Mouse (Mus musculus): ENCODE measurements around the gene 9430007A20Rik. TPM values are rescaled to one million over a fixed set of nuclear protein-coding genes. Genes with fewer than 3 reads are reported as not detected.
"Not testable (repeated sequence)": the region's sequence is repeated elsewhere in the genome, so short reads cannot be mapped to it uniquely, and the experiment has no call there.

The 9430007A20Rik gene
- not detected in 2 replicates for polyA plus RNA-seq (2015; fragmentation: Nextera tagmentation; extraction: Ambion mirVana)

- ATAC-seq (ENCODE audit: borderline replicate concordance, extremely low read depth, low FRiP score, low TSS enrichment), result no peak
- Histone ChIP-seq H3K9ac (no peak within 1 kb of the TSS), H3K4me3 (no peak within 1 kb of the TSS), H3K36me3 (no peaks in the 10 kb centered on the region), H3K4me2 (no peak within 1 kb of the TSS), H3K27ac (no peak within 1 kb of the TSS), H3K4me1 (no peaks in the 10 kb centered on the region), H3K27me3 (no peaks in the 10 kb centered on the region), H3K9me3 (no peaks in the 10 kb centered on the region)
- WGBS, result 68% methylated on average over 5 of the region's 5 CpGs
Observed at GRCm38 (mm10) chr4:144519522-144519921, at the start of gene 9430007A20Rik. TSS of gene 9430007A20Rik (plus strand) at chr4:144519822.

- no peak for ATAC-seq (ENCODE audit: borderline replicate concordance, extremely low read depth, low FRiP score, low TSS enrichment)
- H3K4me3 ChIP-seq, result no peak overlapping the region
- H3K4me2 ChIP-seq, result no peak overlapping the region
- H3K27ac ChIP-seq, result no peak overlapping the region
- no peaks in the 10 kb centered on the region for H3K36me3 ChIP-seq
- H3K27me3 ChIP-seq, result no peaks in the 10 kb centered on the region
- H3K4me1 ChIP-seq, result no peaks in the 10 kb centered on the region
- no peak overlapping the region for H3K9ac ChIP-seq
- H3K9me3 ChIP-seq, result no peaks in the 10 kb centered on the region
Observed at GRCm38 (mm10) chr4:144493331-144493730, 26.3 kb upstream of the 9430007A20Rik start.

- ATAC-seq (ENCODE audit: borderline replicate concordance, extremely low read depth, low FRiP score, low TSS enrichment), result no peak
- no peak overlapping the region for H3K27ac ChIP-seq
- H3K36me3 ChIP-seq, result no peaks in the 10 kb centered on the region
- H3K27me3 ChIP-seq, result no peaks in the 10 kb centered on the region
- WGBS, result 62% methylated on average over 1 of the region's 1 CpGs
- H3K9ac ChIP-seq, result no peak overlapping the region
- H3K4me2 ChIP-seq, result no peak overlapping the region
- H3K9me3 ChIP-seq, result no peaks in the 10 kb centered on the region
- H3K4me1 ChIP-seq, result no peaks in the 10 kb centered on the region
- no peak overlapping the region for H3K4me3 ChIP-seq
Observed at GRCm38 (mm10) chr4:144506518-144506917, 13.1 kb upstream of the 9430007A20Rik start.

- Histone ChIP-seq H3K4me3 (no peak overlapping the region), H3K27ac (no peak overlapping the region), H3K9ac (no peak overlapping the region), H3K36me3 (no peaks in the 10 kb centered on the region), H3K4me2 (no peak overlapping the region), H3K9me3 (no peaks in the 10 kb centered on the region), H3K4me1 (no peaks in the 10 kb centered on the region), H3K27me3 (no peaks in the 10 kb centered on the region)
- ATAC-seq (ENCODE audit: borderline replicate concordance, extremely low read depth, low FRiP score, low TSS enrichment), result no peak
- WGBS, result 58% methylated on average over 1 of the region's 1 CpGs
Observed at GRCm38 (mm10) chr4:144544689-144545088, 25.1 kb downstream of the 9430007A20Rik start.

- not testable (repeated sequence) for H3K4me1 ChIP-seq; H3K9ac ChIP-seq; H3K27me3 ChIP-seq; H3K4me3 ChIP-seq; ATAC-seq (ENCODE audit: borderline replicate concordance, extremely low read depth, low FRiP score, low TSS enrichment); H3K27ac ChIP-seq; H3K9me3 ChIP-seq; H3K4me2 ChIP-seq; H3K36me3 ChIP-seq
- WGBS, result 88% methylated on average over 13 of the region's 13 CpGs
Observed at GRCm38 (mm10) chr4:144545339-144545738, 25.7 kb downstream of the 9430007A20Rik start.

GRCm38 (mm10) chr4:144551156-144551555, 31.5 kb downstream of the 9430007A20Rik start:
- Histone ChIP-seq H3K9ac (no peak overlapping the region), H3K36me3 (no peaks in the 10 kb centered on the region), H3K4me1 (no peaks in the 10 kb centered on the region), H3K9me3 (no peaks in the 10 kb centered on the region), H3K4me2 (no peak overlapping the region), H3K4me3 (no peak overlapping the region), H3K27me3 (no peaks in the 10 kb centered on the region), H3K27ac (no peak overlapping the region)
- no peak for ATAC-seq (ENCODE audit: borderline replicate concordance, extremely low read depth, low FRiP score, low TSS enrichment)

GRCm38 (mm10) chr4:144559792-144560191, 40.2 kb downstream of the 9430007A20Rik start:
- Histone ChIP-seq H3K27ac (no peak overlapping the region), H3K4me3 (no peak overlapping the region), H3K9me3 (no peaks in the 10 kb centered on the region), H3K4me1 (no peaks in the 10 kb centered on the region), H3K4me2 (no peak overlapping the region), H3K9ac (no peak overlapping the region), H3K27me3 (no peaks in the 10 kb centered on the region), H3K36me3 (no peaks in the 10 kb centered on the region)
- ATAC-seq (ENCODE audit: borderline replicate concordance, extremely low read depth, low FRiP score, low TSS enrichment), result no peak

GRCm38 (mm10) chr4:144561205-144561604, 41.6 kb downstream of the 9430007A20Rik start:
- H3K4me2 ChIP-seq, result no peak overlapping the region
- no peaks in the 10 kb centered on the region for H3K27me3 ChIP-seq
- no peak for ATAC-seq (ENCODE audit: borderline replicate concordance, extremely low read depth, low FRiP score, low TSS enrichment)
- no peaks in the 10 kb centered on the region for H3K4me1 ChIP-seq
- no peaks in the 10 kb centered on the region for H3K9me3 ChIP-seq
- H3K4me3 ChIP-seq, result no peak overlapping the region
- 54% methylated on average over 2 of the region's 2 CpGs for WGBS
- no peaks in the 10 kb centered on the region for H3K36me3 ChIP-seq
- H3K27ac ChIP-seq, result no peak overlapping the region
- H3K9ac ChIP-seq, result no peak overlapping the region

GRCm38 (mm10) chr4:144565034-144565433, 45.4 kb downstream of the 9430007A20Rik start, which contains the start of gene Gm13124:
TSS of gene Gm13124 (minus strand) at chr4:144565134.
- no peak within 1 kb of the TSS for H3K9ac ChIP-seq
- H3K4me3 ChIP-seq, result no peak within 1 kb of the TSS
- no peaks in the 10 kb centered on the region for H3K36me3 ChIP-seq
- 90% methylated on average over 1 of the region's 1 CpGs for WGBS
- no peaks in the 10 kb centered on the region for H3K9me3 ChIP-seq
- no peak within 1 kb of the TSS for H3K4me2 ChIP-seq
- H3K27me3 ChIP-seq, result no peaks in the 10 kb centered on the region
- no peak within 1 kb of the TSS for H3K27ac ChIP-seq
- no peaks in the 10 kb centered on the region for H3K4me1 ChIP-seq
- no peak for ATAC-seq (ENCODE audit: borderline replicate concordance, extremely low read depth, low FRiP score, low TSS enrichment)

- H3K27ac ChIP-seq, result no peak overlapping the region
- H3K4me1 ChIP-seq, result no peaks in the 10 kb centered on the region
- H3K36me3 ChIP-seq, result no peaks in the 10 kb centered on the region
- no peaks in the 10 kb centered on the region for H3K9me3 ChIP-seq
- H3K4me2 ChIP-seq, result no peak overlapping the region
- no peak for ATAC-seq (ENCODE audit: borderline replicate concordance, extremely low read depth, low FRiP score, low TSS enrichment)
- H3K9ac ChIP-seq, result no peak overlapping the region
- H3K4me3 ChIP-seq, result no peak overlapping the region
- no peaks in the 10 kb centered on the region for H3K27me3 ChIP-seq
Observed at GRCm38 (mm10) chr4:144567752-144568151, 48.1 kb downstream of the 9430007A20Rik start.

Other genes starting within 250 kb of the 9430007A20Rik start
- gene Pramel5, start 239.3 kb upstream of the 9430007A20Rik start, polyA plus RNA-seq (2015; fragmentation: Nextera tagmentation; extraction: Ambion mirVana), result not detected in 2 replicates
- gene Gm13128, start 189.6 kb upstream of the 9430007A20Rik start, polyA plus RNA-seq (2015; fragmentation: Nextera tagmentation; extraction: Ambion mirVana), result not detected in 2 replicates
- gene Gm13119, start 161.9 kb upstream of the 9430007A20Rik start, polyA plus RNA-seq (2015; fragmentation: Nextera tagmentation; extraction: Ambion mirVana), result not detected in 2 replicates
- not detected in 2 replicates for gene Pramef20, start 141.9 kb upstream of the 9430007A20Rik start, polyA plus RNA-seq (2015; fragmentation: Nextera tagmentation; extraction: Ambion mirVana)
- gene Pramef12, start 111.4 kb upstream of the 9430007A20Rik start, polyA plus RNA-seq (2015; fragmentation: Nextera tagmentation; extraction: Ambion mirVana), result 0.15 TPM in 1 of 2 replicates, not detected in the other
- not detected in 2 replicates for gene 1700012P22Rik, start 81.0 kb upstream of the 9430007A20Rik start, polyA plus RNA-seq (2015; fragmentation: Nextera tagmentation; extraction: Ambion mirVana)
- not detected in 2 replicates for gene Gm9944, start 66.5 kb upstream of the 9430007A20Rik start, polyA plus RNA-seq (2015; fragmentation: Nextera tagmentation; extraction: Ambion mirVana)
- gene Aadacl3, start 56.1 kb upstream of the 9430007A20Rik start, polyA plus RNA-seq (2015; fragmentation: Nextera tagmentation; extraction: Ambion mirVana), result not detected in 2 replicates
- not detected in 2 replicates for gene Gm13124, start 45.3 kb downstream of the 9430007A20Rik start, polyA plus RNA-seq (2015; fragmentation: Nextera tagmentation; extraction: Ambion mirVana)
- gene Aadacl4, start 93.9 kb downstream of the 9430007A20Rik start, polyA plus RNA-seq (2015; fragmentation: Nextera tagmentation; extraction: Ambion mirVana), result not detected in 2 replicates
- gene Gm436, start 166.5 kb downstream of the 9430007A20Rik start, polyA plus RNA-seq (2015; fragmentation: Nextera tagmentation; extraction: Ambion mirVana), result not detected in 2 replicates
- not detected in 2 replicates for gene Gm13178, start 201.6 kb downstream of the 9430007A20Rik start, polyA plus RNA-seq (2015; fragmentation: Nextera tagmentation; extraction: Ambion mirVana)